Mouse (Mus musculus) kidney, postnatal 10 days (tissue): ENCODE results near the gene Mapk12.
A peak's percentile ranks its signal among the peaks of the same experiment; 100 is the strongest.

Source experiments
- DNase-seq: peaks from one replicate; pipeline ENCODE4 v3.0.0; 2021; ENCODE audit warnings: mixed read lengths

The Mapk12 gene

GRCm38 (mm10) chr15:89140659-89141252, at the start of gene Mapk12:
Gene Mapk12 (minus strand): TSS chr15:89140703.
- peak; percentile 78 for DNase-seq

DNA sequence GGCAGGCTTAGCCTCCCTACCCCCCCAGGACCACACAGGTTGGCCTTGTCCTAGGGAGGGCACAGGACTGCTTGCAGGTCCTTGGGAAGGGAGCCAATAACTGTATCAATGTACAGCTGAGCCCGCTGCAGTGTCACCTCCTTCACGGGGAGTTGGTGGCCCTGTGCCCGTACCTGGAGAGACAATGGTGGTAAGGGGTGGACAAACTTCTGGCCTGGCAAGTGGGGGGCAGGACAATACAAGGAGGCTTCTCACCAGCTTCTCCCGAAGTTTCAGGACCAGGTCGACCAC, 44.4 kb upstream of the Mapk12 start:
- DNase-seq: no peak

- DNase-seq: no peak
Measured at GRCm38 (mm10) chr15:89184141-89184936, 43.8 kb upstream of the Mapk12 start.

DNA sequence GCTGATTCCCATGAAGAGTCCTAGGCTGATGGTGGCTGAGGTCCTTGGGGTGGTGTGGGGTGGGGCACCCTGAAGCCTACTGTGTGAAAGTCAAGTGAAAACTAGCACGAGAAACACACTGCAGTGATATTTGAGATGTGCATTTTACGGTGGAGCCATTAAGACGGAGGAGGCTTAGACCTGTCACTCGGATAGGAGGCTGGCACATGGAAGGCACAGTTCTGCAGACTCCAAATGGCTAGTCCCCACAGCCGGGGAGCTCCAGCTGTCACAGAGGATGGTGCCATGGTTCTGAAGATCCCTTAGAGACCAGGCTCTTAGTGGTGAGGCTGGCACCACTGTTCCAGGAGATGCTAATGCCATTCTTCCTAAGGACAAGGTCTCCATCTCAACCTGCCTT, 42.3 kb upstream of the Mapk12 start:
- no peak for DNase-seq

GRCm38 (mm10) chr15:89182328-89182741, 41.8 kb upstream of the Mapk12 start:
- DNase-seq: peak; percentile 73

DNA sequence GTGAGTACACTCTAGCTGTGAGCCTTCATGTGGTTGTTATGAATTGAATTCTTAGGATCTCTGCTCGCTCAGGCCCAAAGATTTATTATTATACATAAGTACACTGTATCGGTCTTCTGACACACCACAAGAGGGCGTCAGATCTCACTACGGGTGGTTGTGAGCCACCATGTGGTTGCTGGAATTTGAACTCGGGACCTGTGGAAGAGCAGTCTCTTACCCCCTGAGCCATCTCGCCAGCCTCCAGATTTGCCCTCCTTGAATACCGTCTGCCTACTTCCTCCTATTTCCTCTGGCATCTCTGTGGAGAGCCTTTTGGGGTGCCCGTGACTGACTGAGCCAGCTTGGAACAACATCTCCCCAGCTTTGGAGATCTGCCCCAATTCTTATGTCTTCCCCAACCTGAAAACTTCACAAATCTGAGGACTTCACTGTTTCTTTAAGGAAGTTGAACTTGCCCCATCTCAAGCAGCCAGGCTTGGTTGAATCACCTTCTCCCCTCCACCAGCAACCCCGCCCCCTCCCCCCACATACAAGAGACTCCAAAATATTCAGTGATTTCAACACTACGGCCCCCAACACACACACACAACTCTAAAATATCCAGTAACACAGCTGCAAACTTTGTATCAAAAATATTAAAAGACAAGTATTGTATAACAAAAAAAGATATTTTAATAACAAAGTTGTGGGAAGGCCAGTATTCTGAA, 41.2 kb upstream of the Mapk12 start:
- peak; percentile 18 for DNase-seq

- peak; percentile 91 for DNase-seq
Measured at GRCm38 (mm10) chr15:89180571-89181229, 40.2 kb upstream of the Mapk12 start, which contains the start of gene Plxnb2. Gene Plxnb2 (minus strand): TSS chr15:89180788.

GRCm38 (mm10) chr15:89180081-89180541, 39.6 kb upstream of the Mapk12 start:
- DNase-seq: peak; percentile 71

GRCm38 (mm10) chr15:89179630-89179964, 39.1 kb upstream of the Mapk12 start:
- no peak for DNase-seq

GRCm38 (mm10) chr15:89178954-89179629, 38.6 kb upstream of the Mapk12 start:
- DNase-seq: peak; percentile 93

- peak; percentile 30 for DNase-seq
Measured at GRCm38 (mm10) chr15:89178260-89178860, 37.9 kb upstream of the Mapk12 start.

- DNase-seq: no peak
Measured at GRCm38 (mm10) chr15:89177576-89178259, 37.2 kb upstream of the Mapk12 start.

DNA sequence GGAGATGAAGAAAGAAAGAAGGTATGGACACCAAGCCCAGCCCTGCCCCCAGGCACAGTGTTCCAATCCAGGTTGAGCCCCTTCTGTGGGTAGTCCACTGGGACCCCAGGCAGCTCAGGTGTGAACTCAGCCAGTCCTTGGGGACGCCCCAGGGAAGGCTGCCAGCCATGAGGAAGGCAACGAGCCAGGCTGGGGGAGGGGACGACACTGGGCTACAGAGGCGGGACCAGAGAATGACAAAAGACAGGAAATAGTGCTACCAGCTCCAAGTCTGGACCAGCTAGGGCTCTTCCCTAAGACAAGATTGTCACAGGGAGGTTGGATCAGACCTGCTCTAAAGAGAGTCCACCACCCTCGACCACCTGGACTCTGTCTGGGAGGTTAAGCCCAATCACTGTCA, 36.6 kb upstream of the Mapk12 start:
- peak; percentile 93 for DNase-seq

- DNase-seq: no peak
Measured at GRCm38 (mm10) chr15:89175411-89176155, 35.1 kb upstream of the Mapk12 start.

DNA sequence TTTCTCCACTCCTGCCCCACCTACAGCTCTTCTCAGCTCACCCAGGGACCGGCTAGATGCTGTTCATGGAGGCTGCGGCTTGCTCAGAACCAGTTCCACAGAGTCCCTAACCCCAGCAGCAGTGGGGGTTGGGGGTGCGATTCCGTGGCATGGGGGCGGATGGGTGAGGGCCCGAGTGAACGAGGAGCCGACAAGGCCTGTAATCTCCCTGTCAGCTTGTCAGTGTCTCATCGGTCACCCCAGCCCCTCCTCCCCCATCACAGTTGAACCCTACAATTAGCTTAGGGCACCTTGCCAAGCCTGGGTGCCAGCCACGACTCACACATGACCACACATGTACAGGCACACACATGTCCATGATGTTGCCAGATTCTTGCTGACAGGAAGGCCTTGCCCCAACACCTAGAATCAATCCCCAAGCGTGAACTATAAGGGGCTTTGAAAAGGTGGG, 34.4 kb upstream of the Mapk12 start:
- DNase-seq: peak; percentile 61

GRCm38 (mm10) chr15:89173906-89174214, 33.4 kb upstream of the Mapk12 start:
- peak; percentile 88 for DNase-seq

DNA sequence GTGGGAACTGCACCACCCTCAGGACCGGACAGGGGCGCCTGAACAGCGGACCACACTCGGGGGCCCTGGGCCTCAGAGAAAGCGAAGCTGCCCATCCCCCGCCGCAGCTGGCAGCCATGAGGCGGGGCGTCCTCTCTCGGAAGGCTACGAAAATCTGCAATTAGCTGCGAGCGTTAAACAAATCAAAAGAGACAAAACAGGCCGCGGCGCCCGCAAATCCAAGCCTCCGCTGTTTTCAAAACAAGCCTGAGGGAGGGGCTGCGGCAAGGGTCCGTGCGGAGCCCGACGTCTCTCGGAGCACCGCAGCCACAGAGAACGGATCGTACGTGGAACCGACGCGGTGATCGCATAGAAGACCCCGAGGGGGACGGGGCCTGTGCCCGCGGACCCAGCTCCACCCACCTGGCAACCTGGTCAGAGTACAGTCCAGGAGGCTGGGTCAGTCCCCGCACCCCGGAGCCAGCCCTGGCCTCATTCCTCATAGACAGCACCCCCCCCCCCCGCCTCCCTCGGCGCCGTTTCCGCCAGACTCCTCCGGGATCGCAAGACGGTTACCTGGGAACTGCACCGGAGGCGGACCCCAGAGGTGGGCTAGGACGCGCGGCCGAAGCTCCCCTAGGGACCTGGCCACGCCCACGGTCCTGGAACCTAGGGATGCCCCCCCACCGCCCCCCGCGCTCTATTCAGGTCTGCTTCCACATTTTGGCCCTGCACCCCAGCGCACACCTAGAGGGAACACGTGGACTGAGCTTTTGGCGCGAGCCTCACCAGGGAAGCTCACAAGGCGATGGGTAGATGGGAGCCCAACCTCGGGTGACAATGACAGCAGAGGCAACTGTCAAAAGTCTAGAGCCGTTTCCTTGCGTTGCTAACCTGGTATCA, 32.8 kb upstream of the Mapk12 start:
- DNase-seq: peak; percentile 77

- DNase-seq: no peak
Measured at GRCm38 (mm10) chr15:89172276-89172935, 31.9 kb upstream of the Mapk12 start.

GRCm38 (mm10) chr15:89171526-89172051, 31.1 kb upstream of the Mapk12 start:
- no peak for DNase-seq
